Mouse (Mus musculus): ENCODE results near the gene Cmpk1.

The Cmpk1 gene

DNA sequence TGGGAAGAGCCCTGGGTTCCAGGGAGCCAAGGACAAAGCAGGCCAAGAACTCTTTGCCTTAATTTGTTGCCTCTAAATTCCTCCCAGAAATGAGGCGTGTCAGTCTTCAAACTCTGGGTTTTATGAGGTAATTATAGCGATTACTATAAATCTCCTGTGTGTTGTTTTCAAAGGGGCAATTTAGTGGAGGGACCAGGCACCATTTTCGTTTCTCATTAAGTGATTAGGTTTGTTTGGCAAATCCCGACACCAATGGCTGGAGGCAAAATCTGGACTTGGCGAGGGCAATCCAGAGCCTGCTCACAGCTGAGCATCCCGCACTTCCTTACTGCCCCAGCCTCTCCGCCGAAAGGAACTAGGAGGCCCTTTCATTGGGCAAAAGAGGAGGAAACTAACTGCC is 44.5 kb downstream of the Cmpk1 start:
- no peak for DNase-seq

GRCm38 (mm10) chr4:114942112-114942511 is 44.9 kb downstream of the Cmpk1 start:
- DNase-seq: no peak

DNA sequence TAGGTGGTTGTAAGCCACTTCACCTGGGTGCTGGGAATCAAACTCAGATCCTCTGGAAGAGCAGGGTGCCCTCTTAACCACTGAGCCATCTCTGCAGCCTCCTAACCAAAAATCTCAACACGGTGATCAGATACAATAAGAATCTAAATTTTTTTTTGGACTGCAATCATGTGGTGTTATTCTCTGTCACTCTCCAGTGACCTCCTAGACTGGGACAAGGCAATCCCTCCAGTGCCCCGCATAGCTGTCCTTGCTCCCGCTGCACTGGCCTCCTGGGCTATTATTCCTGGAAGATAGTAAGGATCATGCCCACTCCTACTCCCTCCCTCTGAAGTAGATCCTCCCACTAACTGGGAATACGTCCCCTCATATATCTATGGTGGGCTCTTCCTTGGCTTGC is 45.7 kb downstream of the Cmpk1 start:
- no peak for DNase-seq

- no peak for DNase-seq
These were observed 48.8 kb downstream of the Cmpk1 start for GRCm38 (mm10) chr4:114938248-114938647.

DNA sequence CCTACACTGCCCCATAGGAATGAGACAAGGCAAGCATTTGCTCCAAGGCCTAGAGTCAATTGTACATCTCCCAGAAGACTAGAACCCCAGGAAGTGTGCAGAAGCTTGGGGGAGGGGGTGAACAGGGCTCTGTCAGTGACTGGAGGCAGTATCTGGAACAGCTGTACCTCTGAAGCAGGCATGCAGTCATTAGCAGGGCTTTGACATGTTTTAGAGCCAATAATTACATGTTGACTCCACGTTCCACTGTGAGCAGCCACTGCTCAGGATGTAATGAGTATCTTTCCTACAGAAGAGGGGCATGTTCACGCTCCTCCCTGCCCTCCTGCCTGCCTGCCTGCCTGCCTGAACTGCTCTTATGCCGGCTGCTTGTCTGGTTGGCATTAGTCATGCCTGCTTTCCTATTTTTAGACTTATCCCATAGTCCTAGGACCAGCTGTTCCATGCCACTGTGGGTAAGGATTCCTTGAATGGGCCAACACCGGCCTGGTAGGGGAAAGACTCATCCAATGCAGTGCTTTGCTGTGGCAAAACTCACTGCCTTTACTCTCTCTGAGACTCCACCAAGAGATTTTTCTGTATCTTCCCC is 49.5 kb downstream of the Cmpk1 start:
- DNase-seq: no peak

DNA sequence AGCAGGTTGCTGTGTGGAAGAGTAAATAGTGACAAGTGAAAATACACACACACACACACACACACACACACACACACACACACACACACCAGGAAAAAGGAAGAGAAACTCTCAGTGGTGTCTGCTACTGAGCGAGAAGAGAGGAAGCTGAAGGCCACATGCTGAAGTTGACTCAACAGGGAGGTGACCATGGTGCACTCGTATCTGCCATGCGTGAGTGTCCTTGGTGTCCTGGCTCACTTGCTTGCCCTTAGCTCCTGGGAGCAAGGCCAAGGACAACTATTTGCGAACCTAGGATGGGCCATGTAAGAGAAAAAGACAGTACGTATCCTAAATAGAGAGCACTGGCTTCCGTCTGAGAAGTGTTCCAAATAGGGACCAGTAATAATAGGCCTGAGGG is 52.9 kb downstream of the Cmpk1 start:
- no peak for DNase-seq

- DNase-seq: no peak
These were observed 54.3 kb downstream of the Cmpk1 start for GRCm38 (mm10) chr4:114932747-114933146.

GRCm38 (mm10) chr4:114929155-114929554 is 57.9 kb downstream of the Cmpk1 start:
- no peak for DNase-seq

DNA sequence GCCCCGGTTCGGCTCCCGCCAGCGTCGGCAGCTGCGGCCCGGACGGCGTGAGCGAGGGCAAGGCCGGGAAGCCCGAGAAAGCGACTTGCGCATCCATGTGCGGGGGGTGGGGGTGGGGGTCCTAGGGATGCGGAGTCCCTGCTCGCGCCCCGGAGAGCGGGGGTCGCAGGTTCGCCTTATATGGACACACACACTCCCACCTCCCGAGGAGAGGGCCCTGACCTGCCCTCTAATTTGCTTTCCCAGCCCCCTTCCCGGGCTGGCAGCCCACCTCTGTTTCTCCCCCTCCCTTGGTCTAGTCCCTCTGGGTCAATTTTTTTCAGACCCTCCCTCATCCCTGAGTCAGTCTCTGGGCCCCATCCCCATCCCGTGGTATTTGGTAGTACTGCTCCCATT is 61.1 kb downstream of the Cmpk1 start, which contains the start of gene Foxe3:
Foxe3 (minus strand) TSS at position 97 of the 396 bp plus-strand sequence.
- no peak for DNase-seq

DNA sequence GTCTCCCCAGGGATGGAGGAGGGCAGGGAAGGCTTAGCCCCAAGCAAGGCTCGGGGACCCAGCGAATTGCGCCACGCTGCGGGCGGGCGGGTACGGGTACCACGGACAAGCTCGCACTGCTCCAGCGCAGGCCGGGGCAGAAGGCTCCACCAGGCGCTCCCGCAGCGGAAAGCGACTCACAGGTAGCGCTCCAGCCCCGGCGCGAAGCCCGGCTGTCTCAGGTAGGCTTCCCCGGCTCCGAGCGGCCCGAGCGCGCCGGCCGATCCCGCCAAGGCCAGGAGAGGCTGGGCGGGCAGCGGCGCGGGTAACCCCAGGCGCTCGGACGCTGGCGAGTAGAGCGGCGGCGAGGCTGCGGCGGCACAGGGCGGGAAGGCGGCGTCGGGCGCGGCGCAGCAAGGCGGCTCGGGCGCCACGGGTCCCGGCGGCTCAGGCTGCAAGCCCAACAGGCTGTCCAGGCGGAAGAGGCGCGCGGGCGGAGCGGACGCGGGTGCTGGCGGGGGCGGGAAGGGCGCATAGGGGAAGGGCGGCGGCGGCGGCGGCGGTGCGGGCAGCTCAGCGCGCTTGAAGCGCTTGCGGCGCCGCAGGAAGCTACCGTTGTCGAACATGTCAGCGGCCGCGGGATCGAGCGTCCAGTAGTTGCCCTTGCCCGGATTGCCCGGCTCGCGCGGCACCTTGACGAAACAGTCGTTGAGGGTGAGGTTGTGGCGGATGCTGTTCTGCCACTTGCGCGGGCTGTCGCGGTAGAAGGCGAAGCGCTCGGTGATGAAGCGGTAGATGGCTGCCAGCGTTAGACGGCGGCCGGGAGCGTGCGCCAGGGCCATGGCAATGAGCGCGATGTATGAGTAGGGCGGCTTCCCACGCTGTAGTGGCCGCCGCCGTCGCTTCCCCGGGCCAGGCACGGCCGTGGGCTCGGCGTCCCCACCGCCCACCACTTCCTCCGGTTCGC is 61.8 kb downstream of the Cmpk1 start:
- DNase-seq: no peak

- DNase-seq: no peak
These were observed 70.0 kb downstream of the Cmpk1 start for GRCm38 (mm10) chr4:114917091-114917490.

DNA sequence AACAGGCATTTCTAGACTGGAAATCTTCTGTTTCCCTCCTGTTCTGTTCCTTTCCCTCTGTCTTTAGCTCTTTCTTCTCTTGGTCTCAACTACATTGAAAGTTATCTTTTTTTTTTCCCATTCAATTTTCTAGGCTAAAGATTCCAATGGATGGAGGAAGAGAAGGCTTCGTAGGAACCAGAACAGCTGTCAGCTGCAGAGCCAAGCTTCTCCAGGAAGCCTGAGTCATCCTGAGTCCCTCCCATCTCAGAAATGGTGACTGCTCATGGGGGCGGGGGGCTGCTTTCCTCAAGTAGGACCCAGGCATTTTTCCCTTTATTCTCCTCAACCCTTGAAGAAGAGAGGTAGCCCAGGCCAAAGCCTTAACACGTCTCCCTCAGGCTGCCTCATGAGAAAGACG is 71.0 kb downstream of the Cmpk1 start:
- no peak for DNase-seq

- DNase-seq: no peak
These were observed 73.5 kb downstream of the Cmpk1 start for GRCm38 (mm10) chr4:114913594-114913962.

DNA sequence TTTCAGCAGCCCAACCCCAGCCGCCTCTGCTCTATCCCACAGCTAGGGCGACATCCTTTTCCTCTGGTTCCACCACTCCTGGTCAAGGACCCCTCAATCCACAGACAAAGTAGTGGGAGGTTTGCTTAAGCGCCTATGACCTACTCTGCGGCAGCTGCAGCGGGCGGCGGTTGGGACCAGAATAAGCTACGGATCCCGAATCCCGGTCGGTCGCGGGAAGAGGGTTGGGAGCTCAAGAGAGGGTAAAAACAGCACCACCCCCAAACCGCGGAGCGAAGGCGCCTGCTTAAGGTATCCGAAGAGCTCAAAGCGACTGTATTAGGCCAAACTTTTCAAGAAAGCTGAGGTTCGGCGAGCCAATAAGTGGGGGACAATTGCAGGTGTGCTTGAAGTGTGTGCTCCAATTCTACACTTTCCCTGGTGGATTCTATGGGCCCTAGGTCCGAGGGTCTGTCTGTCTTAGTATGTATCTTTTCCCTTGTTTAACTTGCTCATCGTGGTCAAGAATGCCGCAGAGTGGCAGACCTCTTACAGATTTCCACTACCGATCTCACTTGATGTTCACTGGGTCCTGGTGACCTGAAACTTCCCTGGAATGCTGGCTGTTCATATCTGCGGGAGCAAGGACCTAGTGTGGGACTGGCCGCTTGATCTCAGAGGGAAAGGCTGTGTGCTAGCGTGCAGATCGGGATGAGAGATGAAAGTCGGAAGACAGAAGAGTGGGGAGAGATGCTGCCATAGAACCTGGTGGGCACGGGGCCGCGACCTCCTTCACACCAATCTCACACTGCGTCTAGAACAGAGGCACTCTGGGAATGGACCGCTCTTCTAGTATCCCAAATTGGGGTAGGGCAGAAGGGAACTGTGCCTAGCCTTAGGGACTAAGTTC is 74.1 kb downstream of the Cmpk1 start:
- DNase-seq: no peak

- DNase-seq: no peak
These were observed 77.2 kb downstream of the Cmpk1 start for GRCm38 (mm10) chr4:114909602-114910484.
